Mouse (Mus musculus): Measurements from ENCODE around the gene Hoxb8. TPM values are rescaled to one million over a fixed set of nuclear protein-coding genes. Genes with fewer than 3 reads are reported as not detected.

Hoxb8 gene
- polyA plus RNA-seq, 1 experiment from 2014 or later = 0.06 TPM

- Histone ChIP-seq H3K27me3 (ENCODE audit: control insufficient read depth, insufficient read depth, low read length) (peaks cover 100% of the 10 kb centered on the region), H3K9me3 (replicated peaks; ENCODE audit: control insufficient read depth, low read length) (no peaks in the 10 kb centered on the region), H3K4me2 (peak overlapping the region; percentile 54), H3K36me3 (ENCODE audit: control insufficient read depth, insufficient read depth, low read length) (no peaks in the 10 kb centered on the region), H3K27ac (ENCODE audit: low read depth, low read length) (no peak overlapping the region), H3K9ac (ENCODE audit: low read depth, low read length) (0 out of 2 replicates have a peak overlapping the region, but pooled peaks have one; percentile 5), H3K4me1 (ENCODE audit: control insufficient read depth, insufficient read depth, low read length) (peaks cover 12% of the 10 kb centered on the region), H3K4me3 (ENCODE audit: low read depth, low read length) (peak overlapping the region; percentile 32)
- no peak for ATAC-seq (replicated peaks; ENCODE audit: insufficient number of reproducible peaks, low FRiP score, low TSS enrichment)
- under 1% methylated on average over 66 of the region's 66 CpGs for WGBS (ENCODE audit: insufficient replicate concordance)
Measured at GRCm38 (mm10) chr11:96298895-96299667, 17.4 kb downstream of the Hoxb8 start.

GRCm38 (mm10) chr11:96299781-96300180, 18.1 kb downstream of the Hoxb8 start:
- no peaks in the 10 kb centered on the region for H3K9me3 ChIP-seq (replicated peaks; ENCODE audit: control insufficient read depth, low read length)
- H3K4me2 ChIP-seq = peak overlapping the region; percentile 32; the same call in 1 of the 2 replicates
- no peak overlapping the region for H3K27ac ChIP-seq (ENCODE audit: low read depth, low read length)
- under 1% methylated on average over 9 of the region's 9 CpGs for WGBS (ENCODE audit: insufficient replicate concordance)
- no peak for ATAC-seq (replicated peaks; ENCODE audit: insufficient number of reproducible peaks, low FRiP score, low TSS enrichment)
- no peak overlapping the region for H3K4me3 ChIP-seq (ENCODE audit: low read depth, low read length)
- H3K9ac ChIP-seq (ENCODE audit: low read depth, low read length) = no peak overlapping the region
- H3K36me3 ChIP-seq (ENCODE audit: control insufficient read depth, insufficient read depth, low read length) = no peaks in the 10 kb centered on the region
- peaks cover 12% of the 10 kb centered on the region for H3K4me1 ChIP-seq (ENCODE audit: control insufficient read depth, insufficient read depth, low read length)
- H3K27me3 ChIP-seq (ENCODE audit: control insufficient read depth, insufficient read depth, low read length) = peaks cover 100% of the 10 kb centered on the region

GRCm38 (mm10) chr11:96300354-96301063, 18.8 kb downstream of the Hoxb8 start:
- Histone ChIP-seq H3K27me3 (ENCODE audit: control insufficient read depth, insufficient read depth, low read length) (peaks cover 100% of the 10 kb centered on the region), H3K36me3 (ENCODE audit: control insufficient read depth, insufficient read depth, low read length) (no peaks in the 10 kb centered on the region), H3K4me1 (ENCODE audit: control insufficient read depth, insufficient read depth, low read length) (peaks cover 9% of the 10 kb centered on the region), H3K9ac (ENCODE audit: low read depth, low read length) (no peak overlapping the region), H3K4me2 (peak overlapping the region; percentile 32), H3K27ac (ENCODE audit: low read depth, low read length) (no peak overlapping the region), H3K4me3 (ENCODE audit: low read depth, low read length) (peak overlapping the region; percentile 26), H3K9me3 (replicated peaks; ENCODE audit: control insufficient read depth, low read length) (no peaks in the 10 kb centered on the region)
- no peak for ATAC-seq (replicated peaks; ENCODE audit: insufficient number of reproducible peaks, low FRiP score, low TSS enrichment)
- 2% methylated on average over 34 of the region's 35 CpGs for WGBS (ENCODE audit: insufficient replicate concordance)

DNA sequence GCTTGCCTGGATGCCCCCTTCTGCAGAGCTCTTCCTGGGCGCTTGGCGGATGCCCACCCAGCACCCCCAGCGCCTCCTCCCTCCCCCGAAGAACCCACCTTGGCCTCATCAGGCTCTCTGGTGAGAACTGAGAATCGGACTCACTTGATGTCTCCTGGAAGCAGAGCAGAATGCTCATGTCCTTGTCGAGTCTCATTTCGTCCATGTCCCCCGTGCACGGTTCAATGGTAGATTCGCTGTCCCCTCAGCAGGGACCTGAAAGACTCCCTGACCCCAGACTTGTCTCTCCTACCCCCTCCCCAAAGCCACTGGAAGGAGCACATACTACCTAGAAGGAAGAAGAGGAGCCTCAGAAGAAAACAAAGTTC, 19.3 kb downstream of the Hoxb8 start:
- Histone ChIP-seq H3K4me1 (ENCODE audit: control insufficient read depth, insufficient read depth, low read length) (peaks cover 9% of the 10 kb centered on the region; the same call in 1 of the 2 replicates), H3K36me3 (ENCODE audit: control insufficient read depth, insufficient read depth, low read length) (no peaks in the 10 kb centered on the region), H3K27ac (ENCODE audit: low read depth, low read length) (no peak overlapping the region), H3K4me3 (ENCODE audit: low read depth, low read length) (peak overlapping the region; percentile 26; the same call in 1 of the 2 replicates), H3K9ac (ENCODE audit: low read depth, low read length) (no peak overlapping the region), H3K9me3 (replicated peaks; ENCODE audit: control insufficient read depth, low read length) (no peaks in the 10 kb centered on the region), H3K4me2 (peak overlapping the region; percentile 32), H3K27me3 (ENCODE audit: control insufficient read depth, insufficient read depth, low read length) (peaks cover 100% of the 10 kb centered on the region)
- no peak for ATAC-seq (replicated peaks; ENCODE audit: insufficient number of reproducible peaks, low FRiP score, low TSS enrichment)
- WGBS (ENCODE audit: insufficient replicate concordance) = 4% methylated on average over 7 of the region's 10 CpGs

DNA sequence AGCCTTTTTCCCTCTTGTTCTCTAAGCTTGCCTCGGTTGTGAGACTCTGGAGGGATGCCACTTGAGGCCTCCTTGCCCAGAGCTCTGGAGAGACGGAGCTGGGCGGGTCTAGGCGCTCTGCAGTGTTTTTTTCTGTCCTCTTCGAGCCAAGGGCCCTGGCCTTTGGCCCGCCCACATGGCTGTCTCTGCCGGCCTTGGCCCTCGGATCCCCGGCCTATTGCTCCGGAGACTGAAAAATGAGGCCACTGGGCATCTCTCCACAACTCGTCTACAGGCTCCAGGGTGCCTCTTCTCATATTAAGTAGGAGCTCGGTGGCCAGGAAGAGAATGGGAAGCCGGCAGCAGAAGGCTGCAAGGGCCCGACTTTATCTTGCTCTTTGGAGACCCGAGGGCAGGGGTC, 20.1 kb downstream of the Hoxb8 start:
- H3K4me1 ChIP-seq (ENCODE audit: control insufficient read depth, insufficient read depth, low read length) = peaks cover 9% of the 10 kb centered on the region; the same call in 1 of the 2 replicates
- H3K4me2 ChIP-seq = no peak overlapping the region; the same call in 1 of the 2 replicates
- H3K27ac ChIP-seq (ENCODE audit: low read depth, low read length) = no peak overlapping the region
- H3K36me3 ChIP-seq (ENCODE audit: control insufficient read depth, insufficient read depth, low read length) = no peaks in the 10 kb centered on the region
- no peak overlapping the region for H3K4me3 ChIP-seq (ENCODE audit: low read depth, low read length)
- peaks cover 100% of the 10 kb centered on the region for H3K27me3 ChIP-seq (ENCODE audit: control insufficient read depth, insufficient read depth, low read length)
- 3% methylated on average over 15 of the region's 15 CpGs for WGBS (ENCODE audit: insufficient replicate concordance)
- no peaks in the 10 kb centered on the region for H3K9me3 ChIP-seq (replicated peaks; ENCODE audit: control insufficient read depth, low read length)
- no peak overlapping the region for H3K9ac ChIP-seq (ENCODE audit: low read depth, low read length)
- ATAC-seq (replicated peaks; ENCODE audit: insufficient number of reproducible peaks, low FRiP score, low TSS enrichment) = no peak

- peaks cover 9% of the 10 kb centered on the region; the same call in 1 of the 2 replicates for H3K4me1 ChIP-seq (ENCODE audit: control insufficient read depth, insufficient read depth, low read length)
- no peak for ATAC-seq (replicated peaks; ENCODE audit: insufficient number of reproducible peaks, low FRiP score, low TSS enrichment)
- no peak overlapping the region for H3K4me2 ChIP-seq
- H3K27me3 ChIP-seq (ENCODE audit: control insufficient read depth, insufficient read depth, low read length) = peaks cover 100% of the 10 kb centered on the region
- H3K9me3 ChIP-seq (replicated peaks; ENCODE audit: control insufficient read depth, low read length) = no peaks in the 10 kb centered on the region
- WGBS (ENCODE audit: insufficient replicate concordance) = 7% methylated on average over 23 of the region's 23 CpGs
- H3K27ac ChIP-seq (ENCODE audit: low read depth, low read length) = no peak overlapping the region
- no peak overlapping the region for H3K9ac ChIP-seq (ENCODE audit: low read depth, low read length)
- no peaks in the 10 kb centered on the region for H3K36me3 ChIP-seq (ENCODE audit: control insufficient read depth, insufficient read depth, low read length)
- 0 out of 2 replicates have a peak overlapping the region, but pooled peaks have one; percentile 11 for H3K4me3 ChIP-seq (ENCODE audit: low read depth, low read length)
Measured at GRCm38 (mm10) chr11:96302381-96303150, 20.9 kb downstream of the Hoxb8 start.

GRCm38 (mm10) chr11:96303151-96304099, 21.7 kb downstream of the Hoxb8 start, which contains the start of gene Hoxb5:
Gene Hoxb5 (plus strand): TSS chr11:96303336.
- no peak within 1 kb of the TSS for H3K27ac ChIP-seq (ENCODE audit: low read depth, low read length)
- peak within 1 kb of the TSS; percentile 52 for H3K4me2 ChIP-seq
- peaks cover 100% of the 10 kb centered on the region for H3K27me3 ChIP-seq (ENCODE audit: control insufficient read depth, insufficient read depth, low read length)
- H3K9me3 ChIP-seq (replicated peaks; ENCODE audit: control insufficient read depth, low read length) = no peaks in the 10 kb centered on the region
- H3K4me1 ChIP-seq (ENCODE audit: control insufficient read depth, insufficient read depth, low read length) = peaks cover 9% of the 10 kb centered on the region; the same call in 1 of the 2 replicates
- no peaks in the 10 kb centered on the region for H3K36me3 ChIP-seq (ENCODE audit: control insufficient read depth, insufficient read depth, low read length)
- under 1% methylated on average over 69 of the region's 69 CpGs for WGBS (ENCODE audit: insufficient replicate concordance)
- peak within 1 kb of the TSS; percentile 11 for H3K4me3 ChIP-seq (ENCODE audit: low read depth, low read length)
- no peak for ATAC-seq (replicated peaks; ENCODE audit: insufficient number of reproducible peaks, low FRiP score, low TSS enrichment)
- no peak within 1 kb of the TSS for H3K9ac ChIP-seq (ENCODE audit: low read depth, low read length)
